Mouse (Mus musculus) embryonic facial prominence, embryonic 11.5 days (tissue): Measurements from ENCODE around the gene Acmsd. TPM values are rescaled to one million over a fixed set of nuclear protein-coding genes. Genes with fewer than 3 reads are reported as not detected.
A peak's percentile ranks its signal among the peaks of the same experiment; 100 is the strongest.

Experiments
- ATAC-seq: fragments of 200-750 bp; cut with Nextera tagmentation; replicated peaks from 2 replicates; pipeline ENCODE4 v1.8.0; 2017; ENCODE audit warnings: low read depth; ENCODE audit not compliant: insufficient number of reproducible peaks, low FRiP score, low TSS enrichment
- DNase-seq: peaks from one replicate; pipeline ENCODE4 v3.0.0-alpha.2; 2015; ENCODE audit warnings: low spot score
- H3K27ac ChIP-seq: fragments of 300-500 bp; sonication (generic); replicated peaks from 2 replicates; pipeline ENCODE4 v1.5.1; 2014; ENCODE audit warnings: mild to moderate bottlenecking, low read depth, low read length, control low read depth
- H3K27me3 ChIP-seq: fragments of 300-500 bp; sonication (generic); 2 replicates; pipeline ENCODE4 v1.6.1; 2014; ENCODE audit warnings: mild to moderate bottlenecking, low read length, moderate library complexity, mixed read lengths; ENCODE audit not compliant: control insufficient read depth, insufficient read depth
- H3K36me3 ChIP-seq: fragments of 300-500 bp; sonication (generic); replicated peaks from 2 replicates; pipeline ENCODE4 v1.6.1; 2014; ENCODE audit warnings: low read depth, mild to moderate bottlenecking, low read length, moderate library complexity, mixed read lengths; ENCODE audit not compliant: control insufficient read depth, insufficient read depth
- H3K4me1 ChIP-seq: fragments of 300-500 bp; sonication (generic); 2 replicates; pipeline ENCODE4 v1.6.1; 2014; ENCODE audit warnings: low read length, mixed read lengths; ENCODE audit not compliant: control insufficient read depth, insufficient read depth
- H3K4me2 ChIP-seq: fragments of 300-500 bp; sonication (generic); 2 replicates; pipeline ENCODE4 v1.6.1; 2014; ENCODE audit warnings: low read depth, mild to moderate bottlenecking, control low read depth, low read length, moderate library complexity
- H3K4me3 ChIP-seq: fragments of 300-500 bp; sonication (generic); 2 replicates; pipeline ENCODE4 v1.5.1; 2014; ENCODE audit warnings: low read depth, low read length, control low read depth
- H3K9ac ChIP-seq: fragments of 300-500 bp; sonication (generic); replicated peaks from 2 replicates; pipeline ENCODE4 v1.6.1; 2014; ENCODE audit warnings: mild to moderate bottlenecking, control low read depth, low read length
- H3K9me3 ChIP-seq: fragments of 300-500 bp; sonication (generic); replicated peaks from 2 replicates; pipeline ENCODE4 v1.6.1; 2016; ENCODE audit warnings: mild to moderate bottlenecking, low read length, inconsistent platforms, mixed read lengths; ENCODE audit not compliant: control insufficient read depth
- WGBS: fragments of 180-500 bp; shearing (Covaris S2); extraction: QIAGEN DNeasy Blood & Tissue Kit; methylation state at CpG from one replicate; pipeline ENCODE4 v1.1.7; 2014; 5-methylcytosine and 5-hydroxymethylcytosine counted together
- polyA plus RNA-seq: library from polyadenylated mRNA; unstranded; fragments of >200 nt; fragmentation: Nextera tagmentation; extraction: Ambion mirVana; gene quantifications from 2 replicates; pipeline ENCODE4 v1.2.1, GENCODE M21; 2014

Gene Acmsd
- polyA plus RNA-seq, 1 experiment from 2014 or later = 0.32 TPM

- Histone ChIP-seq H3K36me3 (no peaks in the 10 kb centered on the region), H3K27ac (no peak overlapping the region), H3K4me1 (no peaks in the 10 kb centered on the region), H3K9me3 (no peaks in the 10 kb centered on the region), H3K4me2 (no peak overlapping the region), H3K27me3 (no peaks in the 10 kb centered on the region), H3K4me3 (no peak overlapping the region), H3K9ac (no peak overlapping the region)
- DNase-seq (peak; percentile 54), ATAC-seq (no peak)
- WGBS = 65% methylated on average over 2 of the region's 2 CpGs
These were observed 36.3 kb downstream of the Acmsd start for GRCm38 (mm10) chr1:127765468-127765867.

GRCm38 (mm10) chr1:127766741-127767140, 37.5 kb downstream of the Acmsd start:
- Histone ChIP-seq H3K4me2 (no peak overlapping the region), H3K4me3 (no peak overlapping the region), H3K9ac (no peak overlapping the region), H3K27ac (no peak overlapping the region), H3K27me3 (no peaks in the 10 kb centered on the region), H3K9me3 (no peaks in the 10 kb centered on the region), H3K4me1 (no peaks in the 10 kb centered on the region), H3K36me3 (no peaks in the 10 kb centered on the region)
- DNase-seq (no peak), ATAC-seq (no peak)
- 88% methylated on average over 2 of the region's 2 CpGs for WGBS

- peak; percentile 27; the same call in 1 of the 2 replicates for ATAC-seq
- no peaks in the 10 kb centered on the region for H3K36me3 ChIP-seq
- no peaks in the 10 kb centered on the region for H3K9me3 ChIP-seq
- H3K4me3 ChIP-seq = peak overlapping the region; percentile 68
- H3K27ac ChIP-seq = peak overlapping the region; percentile 35; the same call in 1 of the 2 replicates
- no peaks in the 10 kb centered on the region for H3K4me1 ChIP-seq
- no peaks in the 10 kb centered on the region for H3K27me3 ChIP-seq
- DNase-seq = no peak
- peak overlapping the region; percentile 77 for H3K9ac ChIP-seq
- peak overlapping the region; percentile 75 for H3K4me2 ChIP-seq
- WGBS = 2% methylated on average over 14 of the region's 14 CpGs
These were observed 44.1 kb downstream of the Acmsd start for GRCm38 (mm10) chr1:127773198-127773802.

GRCm38 (mm10) chr1:127773803-127774500, 44.7 kb downstream of the Acmsd start, which contains the start of gene Ccnt2:
Gene Ccnt2, plus strand, starts transcription at chr1:127774164.
- no peaks in the 10 kb centered on the region for H3K9me3 ChIP-seq
- no peaks in the 10 kb centered on the region for H3K36me3 ChIP-seq
- peak; percentile 99 for DNase-seq
- peak within 1 kb of the TSS; percentile 87 for H3K27ac ChIP-seq
- H3K27me3 ChIP-seq = no peaks in the 10 kb centered on the region
- no peaks in the 10 kb centered on the region for H3K4me1 ChIP-seq
- peak within 1 kb of the TSS; percentile 68 for H3K4me3 ChIP-seq
- under 1% methylated on average over 62 of the region's 63 CpGs for WGBS
- H3K9ac ChIP-seq = peak within 1 kb of the TSS; percentile 90
- peak; percentile 98 for ATAC-seq
- peak within 1 kb of the TSS; percentile 75 for H3K4me2 ChIP-seq

GRCm38 (mm10) chr1:127774501-127774880, 45.3 kb downstream of the Acmsd start:
- DNase-seq = no peak
- under 1% methylated on average over 31 of the region's 31 CpGs for WGBS

GRCm38 (mm10) chr1:127775206-127775720, 46.0 kb downstream of the Acmsd start:
- H3K4me3 ChIP-seq = peak overlapping the region; percentile 68
- H3K27me3 ChIP-seq = no peaks in the 10 kb centered on the region
- ATAC-seq (no peak), DNase-seq (no peak)
- H3K9ac ChIP-seq = peak overlapping the region; percentile 52
- no peak overlapping the region for H3K27ac ChIP-seq
- no peaks in the 10 kb centered on the region for H3K9me3 ChIP-seq
- no peaks in the 10 kb centered on the region for H3K36me3 ChIP-seq
- 11% methylated on average over 10 of the region's 10 CpGs for WGBS
- no peaks in the 10 kb centered on the region for H3K4me1 ChIP-seq
- H3K4me2 ChIP-seq = peak overlapping the region; percentile 60

More at GRCm38 (mm10) chr1:127774501-127774880, 45.3 kb downstream of the Acmsd start:
- Histone ChIP-seq H3K4me2 (peak overlapping the region; percentile 60), H3K36me3 (no peaks in the 10 kb centered on the region), H3K27me3 (no peaks in the 10 kb centered on the region), H3K9ac (peak overlapping the region; percentile 90), H3K27ac (peak overlapping the region; percentile 87), H3K4me1 (no peaks in the 10 kb centered on the region), H3K4me3 (peak overlapping the region; percentile 68), H3K9me3 (no peaks in the 10 kb centered on the region)
- ATAC-seq = peak; percentile 41

- ATAC-seq = no peak
These were observed 47.0 kb downstream of the Acmsd start for GRCm38 (mm10) chr1:127776246-127776645.

GRCm38 (mm10) chr1:127778611-127779010, 49.4 kb downstream of the Acmsd start:
- H3K27ac ChIP-seq = no peak overlapping the region
- H3K9ac ChIP-seq = no peak overlapping the region
- no peak overlapping the region for H3K4me3 ChIP-seq
- no peaks in the 10 kb centered on the region for H3K4me1 ChIP-seq
- 84% methylated on average over 3 of the region's 3 CpGs for WGBS
- no peaks in the 10 kb centered on the region for H3K27me3 ChIP-seq
- DNase-seq = no peak
- ATAC-seq = no peak
- H3K4me2 ChIP-seq = no peak overlapping the region
- H3K36me3 ChIP-seq = no peaks in the 10 kb centered on the region
- no peaks in the 10 kb centered on the region for H3K9me3 ChIP-seq

More at GRCm38 (mm10) chr1:127776246-127776645, 47.0 kb downstream of the Acmsd start:
- no peak overlapping the region for H3K4me3 ChIP-seq
- no peaks in the 10 kb centered on the region for H3K27me3 ChIP-seq
- H3K4me1 ChIP-seq = no peaks in the 10 kb centered on the region
- H3K9ac ChIP-seq = no peak overlapping the region; the same call in 1 of the 2 replicates
- H3K9me3 ChIP-seq = no peaks in the 10 kb centered on the region
- no peaks in the 10 kb centered on the region for H3K36me3 ChIP-seq
- 63% methylated on average over 6 of the region's 6 CpGs for WGBS
- H3K4me2 ChIP-seq = 0 out of 2 replicates have a peak overlapping the region, but pooled peaks have one; percentile 4
- H3K27ac ChIP-seq = no peak overlapping the region
- DNase-seq = no peak
